Mouse (Mus musculus): Measurements from ENCODE around the gene Sgip1. TPM values are rescaled to one million over a fixed set of nuclear protein-coding genes. Genes with fewer than 3 reads are reported as not detected.

Sgip1 gene
- total RNA-seq, 2 experiments from 2014 or later: 273 to 280 TPM

DNA sequence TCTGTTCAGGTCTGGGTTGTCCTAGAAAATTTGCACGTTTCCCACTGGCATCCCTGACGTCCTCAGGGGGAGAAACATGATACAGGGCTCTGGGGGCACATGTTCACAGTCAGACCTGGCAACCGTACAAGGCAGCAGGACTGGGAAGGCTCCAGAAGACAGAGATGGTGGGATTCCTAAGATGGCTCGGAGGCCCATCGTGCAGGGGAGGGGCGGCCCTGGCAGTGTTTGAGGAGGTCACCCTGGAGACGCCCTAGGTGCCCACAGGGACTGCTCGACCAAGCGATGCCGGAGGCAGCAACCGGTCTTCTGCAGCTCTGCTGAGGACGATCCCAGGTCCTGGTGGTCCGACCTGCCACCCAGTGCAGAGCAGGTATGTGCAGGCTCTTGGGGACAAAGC, 237.3 kb downstream of the Sgip1 start, which contains the start of gene Tctex1d1:
TSS of gene Tctex1d1 (plus strand) at position 167 of the 400 bp plus-strand sequence.
- no peak for DNase-seq

DNA sequence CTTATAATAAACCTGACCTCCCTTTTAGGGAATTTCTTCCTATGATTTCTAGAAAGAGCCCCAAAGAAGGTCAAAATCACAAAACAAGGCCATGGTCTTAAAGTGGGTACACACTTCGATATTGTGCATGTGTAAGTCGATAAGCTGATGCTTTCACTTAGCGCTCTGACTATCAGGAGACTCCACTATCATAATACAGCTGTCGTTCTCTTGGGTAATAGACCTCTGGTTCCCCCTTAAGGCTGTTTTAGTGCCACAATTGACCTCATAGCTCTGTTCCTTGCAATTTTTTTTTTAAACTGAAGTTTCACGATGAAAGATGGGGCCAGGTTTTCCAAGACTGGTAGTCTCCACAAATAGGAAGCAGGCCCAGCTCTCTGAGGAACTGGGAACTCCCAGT, 238.3 kb downstream of the Sgip1 start:
- DNase-seq: no peak

DNA sequence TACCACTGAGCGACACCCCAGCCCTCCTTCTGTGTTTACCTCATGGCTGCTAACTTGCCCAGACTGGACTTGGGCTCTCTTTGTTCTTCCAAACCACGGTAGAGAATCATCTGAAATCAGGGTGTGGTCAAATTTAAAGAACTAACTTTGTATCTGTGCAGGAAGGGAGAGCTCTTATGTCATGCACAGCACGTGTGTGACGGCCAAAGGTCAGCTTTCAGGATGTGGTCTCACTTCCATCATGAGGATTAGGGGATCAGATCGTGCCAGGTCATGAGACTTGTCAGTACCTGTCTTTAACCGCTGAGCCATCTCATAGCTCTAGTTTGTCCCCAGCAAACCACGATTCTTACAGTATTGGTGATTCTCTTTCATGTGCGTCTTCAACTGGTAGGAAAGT, 240.6 kb downstream of the Sgip1 start:
- DNase-seq: no peak

DNA sequence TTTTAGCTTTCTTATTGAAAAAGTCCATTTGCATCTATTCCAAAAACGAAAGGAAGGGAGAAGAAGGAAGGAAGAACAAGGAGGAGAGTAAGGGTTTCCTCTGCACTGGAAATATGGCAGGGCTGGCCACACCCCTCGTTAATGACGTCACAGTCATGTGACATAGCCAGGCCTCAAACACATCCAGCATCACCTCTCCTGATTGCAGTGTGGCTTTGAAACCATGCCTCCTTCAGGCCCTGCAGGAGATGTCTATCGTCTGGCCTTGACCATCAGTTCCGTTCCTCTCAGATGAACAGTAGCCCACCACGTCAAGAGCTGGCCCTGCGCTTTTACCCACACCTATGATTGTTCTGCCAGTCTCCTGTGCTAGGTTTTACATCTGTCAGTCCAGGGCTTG, 245.1 kb downstream of the Sgip1 start:
- no peak for DNase-seq

DNA sequence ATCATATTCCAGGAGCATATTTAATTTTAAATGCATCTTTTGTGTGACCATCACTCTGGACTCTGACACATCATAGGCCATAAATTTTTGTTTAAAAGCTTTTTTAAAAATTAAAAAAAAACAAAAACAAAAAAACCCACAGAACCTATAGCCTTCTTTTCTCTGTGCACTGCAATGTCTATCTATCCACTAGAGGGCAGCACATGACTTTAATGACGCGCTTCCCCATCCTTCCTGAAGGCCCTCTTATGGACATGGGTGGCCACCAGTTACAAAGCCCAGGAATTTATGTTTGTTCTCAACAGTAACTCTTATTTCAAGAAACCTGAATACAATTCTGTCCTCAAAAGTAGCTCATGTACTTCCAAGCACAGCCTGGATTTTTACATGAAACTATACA, 245.8 kb downstream of the Sgip1 start:
- no peak for DNase-seq

DNA sequence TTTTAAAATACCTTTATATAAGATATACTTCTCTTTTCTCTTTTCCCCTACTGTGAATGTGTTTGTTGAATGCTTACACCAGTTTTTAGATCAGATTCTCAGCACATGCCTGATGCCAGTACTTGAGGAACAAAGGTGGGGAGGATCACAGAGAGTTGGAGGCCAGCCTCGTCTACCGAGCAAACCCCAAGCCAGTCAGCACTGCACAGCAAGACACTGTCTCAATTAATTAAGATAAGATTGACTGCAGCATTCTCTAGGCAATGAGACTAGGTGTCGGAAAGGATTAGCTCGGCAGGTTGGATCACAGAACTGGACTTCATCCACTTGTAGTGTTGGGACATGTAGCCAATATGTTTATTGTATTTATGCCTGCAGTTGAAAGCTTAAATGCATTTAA, 246.2 kb downstream of the Sgip1 start:
- no peak for DNase-seq

DNA sequence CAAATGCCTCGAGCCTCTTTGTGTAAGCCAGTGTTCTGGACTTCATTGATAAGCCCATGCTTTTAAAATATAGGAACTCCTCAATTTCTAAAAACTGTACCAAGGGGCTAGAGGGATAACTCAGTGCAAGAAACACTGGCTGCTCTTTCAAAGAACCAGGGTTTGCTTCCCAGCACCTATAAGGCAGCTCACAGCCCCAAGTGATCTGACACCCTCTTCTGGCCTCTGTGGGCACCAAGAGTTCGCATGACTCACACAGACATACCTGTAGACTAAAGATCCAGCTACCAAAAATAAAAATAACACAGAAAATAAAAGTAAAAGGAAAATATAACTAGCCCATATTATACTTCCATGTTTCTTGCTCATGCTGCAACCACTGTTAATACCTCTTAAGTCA, 246.7 kb downstream of the Sgip1 start:
- no peak for DNase-seq

DNA sequence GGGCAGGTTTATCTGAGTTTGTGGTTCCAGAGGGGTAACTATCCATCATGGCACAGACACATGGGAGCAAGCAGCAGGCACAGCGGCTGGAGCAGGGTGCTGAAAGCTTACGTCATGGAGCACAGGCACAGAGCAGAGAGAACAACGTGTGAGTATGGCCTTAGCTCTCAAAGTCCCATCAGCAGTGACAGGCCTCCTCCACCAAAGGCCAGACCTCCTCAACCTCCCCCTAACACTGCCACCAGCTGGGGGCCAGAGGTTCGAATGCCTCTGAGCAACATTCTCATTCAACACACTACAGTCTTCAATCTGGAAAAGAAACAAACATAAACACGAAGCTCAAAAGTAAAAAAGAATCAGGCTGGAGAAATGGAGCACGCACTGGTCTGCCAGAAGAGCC, 247.4 kb downstream of the Sgip1 start:
- no peak for DNase-seq

DNA sequence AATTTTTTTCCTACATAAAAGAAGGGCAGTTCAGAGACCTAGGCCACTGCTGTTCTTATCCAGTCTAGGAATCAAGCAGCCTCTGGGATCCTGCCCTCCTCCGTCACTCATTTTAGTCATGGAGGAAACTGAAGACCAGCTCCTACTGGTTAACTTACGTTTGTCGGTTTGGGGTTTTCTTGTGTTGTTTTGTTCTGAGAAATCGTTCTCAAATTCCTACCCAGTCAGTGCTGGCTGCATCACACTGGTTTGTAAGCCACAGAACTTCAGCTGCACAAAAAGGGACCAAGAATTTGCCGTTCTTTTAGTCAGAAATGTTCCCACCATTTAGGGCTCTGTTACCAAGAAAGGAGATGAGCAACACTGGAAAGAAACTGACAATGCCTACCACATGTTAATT, 248.3 kb downstream of the Sgip1 start:
- DNase-seq: no peak

DNA sequence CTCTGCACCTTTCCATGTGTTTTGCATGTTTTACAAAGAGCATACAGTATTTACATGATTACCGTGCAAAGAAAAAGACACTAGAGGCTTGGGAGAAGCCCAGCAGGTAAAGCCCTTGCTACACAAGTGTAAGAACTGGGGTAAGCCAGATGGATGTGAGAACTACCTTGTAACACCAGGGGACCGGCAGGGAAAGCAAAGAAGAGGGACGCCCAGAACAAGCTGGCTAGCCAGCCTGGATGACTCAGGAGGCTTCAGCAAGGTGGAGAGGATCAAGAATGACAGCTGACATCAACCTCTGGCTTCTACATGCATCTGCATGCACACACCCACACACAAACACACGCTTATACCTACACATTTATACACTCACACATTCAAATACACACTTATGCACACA, 248.9 kb downstream of the Sgip1 start:
- no peak for DNase-seq

DNA sequence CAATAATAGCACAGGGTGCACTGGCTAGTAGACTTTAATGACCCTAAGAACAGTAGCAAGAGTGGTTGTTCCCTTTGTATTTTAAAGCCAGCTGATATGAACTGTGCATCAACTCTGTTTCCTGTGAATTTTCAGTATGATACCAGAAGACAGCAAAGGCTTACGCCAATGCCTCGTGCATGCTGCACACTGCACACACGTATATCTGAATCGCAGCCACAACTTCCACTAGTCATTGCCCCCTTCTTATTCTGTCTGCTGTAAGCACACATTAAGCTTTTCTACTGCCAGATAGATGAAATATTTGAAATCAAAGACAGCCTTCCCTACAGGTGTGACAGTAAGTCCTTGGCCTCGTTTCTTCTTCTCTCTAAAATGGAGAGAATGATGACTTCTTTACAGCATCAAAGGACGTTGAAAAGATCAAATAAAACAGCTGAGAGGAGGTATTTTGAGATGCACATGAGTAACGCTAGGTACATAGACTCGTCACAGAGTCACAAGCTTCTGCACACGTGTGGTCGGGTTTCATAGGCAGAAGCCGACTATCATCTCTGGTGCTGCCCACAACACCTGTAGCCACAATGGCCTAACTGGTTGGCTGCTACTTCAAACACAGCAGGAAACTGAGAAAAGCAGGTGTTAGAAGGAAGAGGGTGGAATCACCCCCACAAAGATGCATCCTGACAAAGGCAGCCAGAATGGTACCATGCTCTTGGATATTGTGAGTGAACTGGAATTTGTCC, 249.7 kb downstream of the Sgip1 start:
- DNase-seq: no peak

DNA sequence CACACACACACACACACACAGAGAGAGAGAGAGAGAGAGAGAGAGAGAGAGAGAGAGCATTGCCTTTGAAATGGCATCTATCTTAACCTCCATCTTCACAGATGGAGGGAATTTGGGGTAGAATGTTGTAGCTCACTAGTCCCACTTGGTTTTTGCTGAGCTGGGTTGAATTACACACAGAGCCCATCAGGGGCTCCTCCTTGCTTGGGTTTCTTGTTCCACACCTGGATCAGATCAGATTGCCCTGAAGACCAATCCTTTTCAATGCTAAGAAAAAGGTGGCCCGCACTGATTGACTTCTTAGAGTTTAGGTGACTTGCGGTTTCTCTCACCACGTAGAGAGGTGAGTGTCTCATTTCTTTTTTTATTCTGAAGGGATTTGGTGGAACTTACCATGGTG, 250.6 kb downstream of the Sgip1 start:
- DNase-seq: no peak

DNA sequence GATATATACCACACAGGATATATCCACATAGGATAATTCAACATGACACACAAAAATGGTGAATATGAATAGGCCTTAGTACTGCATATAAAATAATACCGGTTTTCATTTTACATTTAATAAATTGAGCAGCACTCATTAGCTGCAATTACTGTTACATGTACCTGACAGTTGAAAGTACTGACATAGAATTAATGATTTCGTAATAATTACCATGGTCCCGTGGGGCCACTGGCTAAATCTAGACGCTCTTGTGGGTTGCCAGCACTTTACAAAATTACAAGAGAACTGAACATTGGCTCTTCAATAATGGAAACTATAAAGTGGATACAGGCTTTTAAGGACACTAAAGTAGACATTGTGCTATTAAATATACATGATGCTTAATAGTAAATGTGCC, 263.6 kb downstream of the Sgip1 start:
- no peak for DNase-seq

DNA sequence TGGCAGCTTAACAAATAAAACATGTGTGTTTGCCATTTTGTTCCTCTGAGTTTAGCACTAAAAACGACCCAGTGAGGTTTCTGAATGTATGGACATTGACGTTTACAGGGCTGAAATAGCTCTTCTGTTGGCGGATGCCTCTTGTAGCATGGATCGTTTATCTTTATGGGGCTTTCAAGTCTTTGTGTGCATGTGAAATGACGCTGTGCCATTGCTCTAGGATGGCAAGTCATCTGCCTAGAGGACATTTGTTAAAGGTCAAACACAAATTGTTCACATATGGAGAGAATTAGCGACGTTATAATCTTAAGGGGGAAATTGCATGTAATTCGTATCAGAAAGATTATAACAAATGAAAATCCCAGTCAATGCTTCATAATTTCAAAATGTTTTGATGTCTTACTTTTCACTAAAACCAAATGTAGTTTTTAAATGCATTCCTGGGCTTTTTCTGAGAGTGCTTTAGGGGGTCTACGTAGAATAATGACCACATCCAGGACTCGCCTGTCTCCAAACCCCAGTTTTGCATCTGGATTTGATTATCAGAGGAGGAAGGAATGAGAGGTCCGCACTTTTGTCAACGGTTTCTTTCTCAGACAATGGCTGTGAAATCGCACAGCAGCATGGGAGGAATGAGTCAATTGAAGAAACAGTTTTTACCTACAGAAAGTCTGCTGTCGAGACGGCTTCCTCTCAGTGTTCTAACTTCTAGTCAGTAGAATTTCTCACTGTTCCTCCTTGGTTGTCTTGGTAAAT, 264.3 kb downstream of the Sgip1 start:
- DNase-seq: no peak

DNA sequence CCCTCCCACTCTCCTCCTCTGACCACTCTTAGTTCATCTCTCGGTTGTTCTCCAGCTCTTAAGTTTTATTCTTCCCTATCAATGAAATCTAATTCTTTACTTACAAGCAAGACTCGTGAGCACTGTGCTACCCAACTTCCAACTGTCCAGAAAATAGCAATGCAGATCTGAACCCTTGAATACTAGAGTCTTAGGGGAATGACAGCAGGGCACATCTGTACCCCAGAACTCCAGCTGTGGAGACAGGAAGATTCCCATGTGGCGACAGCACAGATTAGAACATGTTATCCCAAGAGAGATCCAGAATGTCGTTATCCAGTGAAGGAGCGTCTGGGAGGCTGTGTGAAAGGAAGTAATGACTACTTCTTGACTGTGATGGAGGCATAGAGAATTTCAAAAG, 265.2 kb downstream of the Sgip1 start:
- no peak for DNase-seq

DNA sequence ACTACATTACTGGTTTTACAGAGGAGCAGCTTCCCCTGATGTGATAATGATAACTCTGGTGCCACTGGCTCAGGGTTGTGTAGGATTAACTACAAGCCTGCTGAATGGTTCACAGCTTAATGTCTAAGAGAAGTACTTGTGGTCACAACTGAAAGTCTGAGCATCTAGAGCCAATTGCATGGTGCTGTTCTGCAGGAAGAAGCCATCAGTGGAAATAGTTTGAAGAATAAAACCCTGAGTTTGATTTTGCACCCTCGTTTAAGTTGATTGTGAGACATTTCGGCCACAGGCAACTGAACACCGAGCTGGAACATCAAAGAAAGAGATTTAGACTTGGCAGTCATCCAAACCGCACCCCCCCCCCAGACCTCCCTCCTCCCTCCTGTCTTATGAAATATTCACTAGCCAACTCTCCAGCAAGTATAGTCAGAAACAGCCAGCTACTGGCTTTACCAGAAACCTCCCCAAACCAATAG, 265.9 kb downstream of the Sgip1 start:
- DNase-seq: no peak

DNA sequence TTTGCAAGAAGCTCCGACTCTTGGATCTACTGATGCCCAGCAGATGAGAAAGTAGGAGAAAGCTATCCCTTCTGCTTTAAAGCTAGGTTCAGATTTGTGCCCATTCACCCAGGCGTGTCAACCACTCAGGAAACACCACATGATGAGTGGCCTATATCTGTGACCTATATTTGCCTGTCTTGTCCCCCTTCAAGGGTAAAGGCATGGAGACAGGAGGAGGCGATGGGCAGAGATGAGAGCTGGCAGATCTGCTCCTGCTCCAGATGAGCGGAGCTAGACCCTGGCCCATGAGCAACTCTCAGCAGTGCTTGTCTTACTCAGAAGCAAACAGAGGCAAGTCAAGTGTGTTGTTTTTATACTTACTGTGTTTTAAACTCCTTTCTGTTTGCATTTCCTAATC, 269.6 kb downstream of the Sgip1 start:
- DNase-seq: no peak

DNA sequence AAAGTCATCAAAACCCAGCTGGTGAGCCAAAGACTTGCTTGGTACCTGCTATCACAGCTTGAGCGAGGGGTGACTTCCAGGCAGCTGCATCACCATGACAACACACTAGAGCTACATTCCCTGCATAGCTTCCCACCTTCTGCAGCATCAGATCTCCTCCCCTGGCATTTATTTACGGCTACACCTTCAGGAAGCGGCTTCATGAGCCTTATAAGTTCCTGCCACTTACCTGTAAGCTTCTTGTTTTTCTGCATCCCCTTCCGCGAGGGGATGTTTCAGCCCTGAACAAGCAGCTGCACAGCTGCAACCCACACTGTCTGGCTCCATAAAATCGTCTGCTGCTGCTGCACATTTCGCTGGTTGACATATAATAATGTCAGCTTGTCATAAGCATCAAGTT, 270.7 kb downstream of the Sgip1 start:
- no peak for DNase-seq

DNA sequence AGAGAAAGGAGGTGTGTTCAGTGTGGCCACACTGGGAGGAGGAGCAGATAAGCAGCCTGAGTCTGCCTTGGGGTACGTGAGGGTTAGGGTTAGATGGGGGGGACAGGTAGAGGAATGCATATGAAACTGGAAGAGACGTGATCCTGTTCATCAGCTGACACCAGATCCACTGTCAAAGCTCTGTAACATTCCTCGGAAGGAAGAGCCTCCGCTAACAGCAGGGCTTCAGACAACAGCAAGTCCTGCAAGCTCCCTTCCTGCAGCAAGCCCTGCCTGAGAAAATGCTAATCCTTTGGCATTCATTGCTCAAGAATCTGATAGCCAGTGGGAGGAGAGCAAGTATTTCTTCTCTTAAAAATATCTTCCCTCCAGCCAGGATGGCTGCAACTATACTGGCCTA, 272.4 kb downstream of the Sgip1 start:
- no peak for DNase-seq

Other genes starting within 250 kb of the Sgip1 start
- gene Tctex1d1, start 237.3 kb downstream of the Sgip1 start, total RNA-seq (2021): under 1 TPM; 0.80 to 0.94 TPM

Measured in layer of hippocampus, postnatal 36 days (tissue).